Mouse (Mus musculus): Measurements from ENCODE around the gene Uimc1. TPM values are rescaled to one million over a fixed set of nuclear protein-coding genes. Genes with fewer than 3 reads are reported as not detected.

Gene Uimc1
- polyA plus RNA-seq, 1 experiment: 33.2 TPM

- no peak for TF ChIP-seq POLR2A (IDR thresholded peaks at IDR 0.05; ENCODE audit: low read depth, low read length)
- no peak for TF ChIP-seq CTCF (IDR thresholded peaks at IDR 0.05; ENCODE audit: borderline replicate concordance, insufficient read depth, low read length)
- Histone ChIP-seq H3K27ac (ENCODE audit: insufficient read depth, low read length) (no peak overlapping the region), H3K4me3 (ENCODE audit: insufficient read depth, low read length) (no peak overlapping the region), H3K4me1 (ENCODE audit: control insufficient read depth, insufficient read depth, low read length) (no peaks in the 10 kb centered on the region)
Measured at GRCm38 (mm10) chr13:55018700-55019099, 81.4 kb downstream of the Uimc1 start.

GRCm38 (mm10) chr13:55017898-55018599 is 82.1 kb downstream of the Uimc1 start:
- Histone ChIP-seq H3K4me1 (ENCODE audit: control insufficient read depth, insufficient read depth, low read length) (no peaks in the 10 kb centered on the region), H3K27ac (ENCODE audit: insufficient read depth, low read length) (no peak overlapping the region), H3K4me3 (ENCODE audit: insufficient read depth, low read length) (no peak overlapping the region)
- TF ChIP-seq POLR2A (IDR thresholded peaks at IDR 0.05; ENCODE audit: low read depth, low read length) (no peak), CTCF (IDR thresholded peaks at IDR 0.05; ENCODE audit: borderline replicate concordance, insufficient read depth, low read length) (no peak)

- Histone ChIP-seq H3K4me1 (ENCODE audit: control insufficient read depth, insufficient read depth, low read length) (no peaks in the 10 kb centered on the region), H3K4me3 (ENCODE audit: insufficient read depth, low read length) (no peak overlapping the region), H3K27ac (ENCODE audit: insufficient read depth, low read length) (no peak overlapping the region)
- TF ChIP-seq CTCF (IDR thresholded peaks at IDR 0.05; ENCODE audit: borderline replicate concordance, insufficient read depth, low read length) (no peak), POLR2A (IDR thresholded peaks at IDR 0.05; ENCODE audit: low read depth, low read length) (no peak)
Measured at GRCm38 (mm10) chr13:55017154-55017897, 82.8 kb downstream of the Uimc1 start.

GRCm38 (mm10) chr13:55014451-55014850 is 85.6 kb downstream of the Uimc1 start:
- no peak for TF ChIP-seq CTCF (IDR thresholded peaks at IDR 0.05; ENCODE audit: borderline replicate concordance, insufficient read depth, low read length)
- TF ChIP-seq POLR2A (IDR thresholded peaks at IDR 0.05; ENCODE audit: low read depth, low read length): no peak

GRCm38 (mm10) chr13:55013702-55014344 is 86.3 kb downstream of the Uimc1 start:
- Histone ChIP-seq H3K27ac (ENCODE audit: insufficient read depth, low read length) (no peak overlapping the region), H3K4me3 (ENCODE audit: insufficient read depth, low read length) (no peak overlapping the region), H3K4me1 (ENCODE audit: control insufficient read depth, insufficient read depth, low read length) (no peaks in the 10 kb centered on the region)
- TF ChIP-seq POLR2A (IDR thresholded peaks at IDR 0.05; ENCODE audit: low read depth, low read length): no peak

More at GRCm38 (mm10) chr13:55014451-55014850, 85.6 kb downstream of the Uimc1 start:
- Histone ChIP-seq H3K4me1 (ENCODE audit: control insufficient read depth, insufficient read depth, low read length) (no peaks in the 10 kb centered on the region), H3K4me3 (ENCODE audit: insufficient read depth, low read length) (no peak overlapping the region), H3K27ac (ENCODE audit: insufficient read depth, low read length) (no peak overlapping the region)

- peak; percentile 56; the same call in 1 of the 2 replicates for TF ChIP-seq CTCF (IDR thresholded peaks at IDR 0.05; ENCODE audit: borderline replicate concordance, insufficient read depth, low read length)
- no peak for TF ChIP-seq POLR2A (IDR thresholded peaks at IDR 0.05; ENCODE audit: low read depth, low read length)
Measured at GRCm38 (mm10) chr13:55011981-55012478, 88.1 kb downstream of the Uimc1 start.

GRCm38 (mm10) chr13:55011103-55011502 is 89.0 kb downstream of the Uimc1 start:
- Histone ChIP-seq H3K4me1 (ENCODE audit: control insufficient read depth, insufficient read depth, low read length) (no peaks in the 10 kb centered on the region), H3K27ac (ENCODE audit: insufficient read depth, low read length) (no peak overlapping the region), H3K4me3 (ENCODE audit: insufficient read depth, low read length) (no peak overlapping the region)
- TF ChIP-seq POLR2A (IDR thresholded peaks at IDR 0.05; ENCODE audit: low read depth, low read length) (no peak), CTCF (IDR thresholded peaks at IDR 0.05; ENCODE audit: borderline replicate concordance, insufficient read depth, low read length) (no peak)

More at GRCm38 (mm10) chr13:55011981-55012478, 88.1 kb downstream of the Uimc1 start:
- H3K4me1 ChIP-seq (ENCODE audit: control insufficient read depth, insufficient read depth, low read length): no peaks in the 10 kb centered on the region
- H3K27ac ChIP-seq (ENCODE audit: insufficient read depth, low read length): no peak overlapping the region
- H3K4me3 ChIP-seq (ENCODE audit: insufficient read depth, low read length): no peak overlapping the region

- TF ChIP-seq POLR2A (IDR thresholded peaks at IDR 0.05; ENCODE audit: low read depth, low read length) (no peak), CTCF (IDR thresholded peaks at IDR 0.05; ENCODE audit: borderline replicate concordance, insufficient read depth, low read length) (no peak)
- H3K4me1 ChIP-seq (ENCODE audit: control insufficient read depth, insufficient read depth, low read length): no peaks in the 10 kb centered on the region
- no peak overlapping the region for H3K27ac ChIP-seq (ENCODE audit: insufficient read depth, low read length)
- no peak overlapping the region for H3K4me3 ChIP-seq (ENCODE audit: insufficient read depth, low read length)
Measured at GRCm38 (mm10) chr13:55008589-55008988, 91.5 kb downstream of the Uimc1 start.

- Histone ChIP-seq H3K4me1 (ENCODE audit: control insufficient read depth, insufficient read depth, low read length) (no peaks in the 10 kb centered on the region), H3K4me3 (ENCODE audit: insufficient read depth, low read length) (no peak overlapping the region), H3K27ac (ENCODE audit: insufficient read depth, low read length) (no peak overlapping the region)
- TF ChIP-seq POLR2A (IDR thresholded peaks at IDR 0.05; ENCODE audit: low read depth, low read length) (no peak), CTCF (IDR thresholded peaks at IDR 0.05; ENCODE audit: borderline replicate concordance, insufficient read depth, low read length) (no peak)
Measured at GRCm38 (mm10) chr13:55006415-55006742, 93.7 kb downstream of the Uimc1 start.
